Mouse (Mus musculus) hindbrain, embryonic 14.5 days (tissue): Measurements from ENCODE around the gene Ccnt2. TPM values are rescaled to one million over a fixed set of nuclear protein-coding genes. Genes with fewer than 3 reads are reported as not detected.

ENCODE experiments used
- ATAC-seq: fragments of 200-750 bp; cut with Nextera tagmentation; 2 replicates; pipeline ENCODE4 v1.8.0; 2017; ENCODE audit warnings: moderate number of reproducible peaks, mild to moderate bottlenecking, moderate TSS enrichment, moderate library complexity; ENCODE audit not compliant: low FRiP score
- DNase-seq: peaks from one replicate; pipeline ENCODE4 v3.0.0-alpha.2; 2015; ENCODE audit warnings: low spot score
- H3K27ac ChIP-seq: fragments of 300-500 bp; sonication (generic); 2 replicates; pipeline ENCODE4 v1.5.1; 2014; ENCODE audit warnings: mild to moderate bottlenecking, moderate library complexity
- H3K27me3 ChIP-seq: fragments of 300-500 bp; sonication (generic); 2 replicates; pipeline ENCODE4 v1.6.1; 2014; ENCODE audit warnings: mild to moderate bottlenecking, low read length, mixed read lengths; ENCODE audit not compliant: control insufficient read depth, insufficient read depth
- H3K36me3 ChIP-seq: fragments of 300-500 bp; sonication (generic); replicated peaks from 2 replicates; pipeline ENCODE4 v1.6.1; 2014; ENCODE audit not compliant: control insufficient read depth, insufficient read depth
- H3K4me1 ChIP-seq: fragments of 300-500 bp; sonication (generic); replicated peaks from 2 replicates; pipeline ENCODE4 v1.6.1; 2014; ENCODE audit warnings: antibody characterized with exemption, low read length, mixed read lengths; ENCODE audit not compliant: control insufficient read depth, insufficient read depth
- H3K4me2 ChIP-seq: fragments of 300-500 bp; sonication (generic); replicated peaks from 2 replicates; pipeline ENCODE4 v1.6.1; 2014; ENCODE audit warnings: mild to moderate bottlenecking, moderate library complexity
- H3K4me3 ChIP-seq: fragments of 300-500 bp; sonication (generic); replicated peaks from 2 replicates; pipeline ENCODE4 v1.5.1; 2014; ENCODE audit warnings: mild to moderate bottlenecking, low read length
- H3K9ac ChIP-seq: fragments of 300-500 bp; sonication (generic); 2 replicates; pipeline ENCODE4 v1.6.1; 2014
- H3K9me3 ChIP-seq: fragments of 300-500 bp; sonication (generic); 2 replicates; pipeline ENCODE4 v1.6.1; 2016; ENCODE audit warnings: low read length; ENCODE audit not compliant: control insufficient read depth
- WGBS: fragments of 180-500 bp; shearing (Covaris S2); extraction: QIAGEN DNeasy Blood & Tissue Kit; methylation state at CpG from one replicate; pipeline ENCODE4 v1.1.7; 2014; 5-methylcytosine and 5-hydroxymethylcytosine counted together
- polyA plus RNA-seq: library from polyadenylated mRNA; unstranded; fragments of >200 nt; fragmentation: Nextera tagmentation; extraction: Ambion mirVana; gene quantifications from 2 replicates; pipeline ENCODE4 v1.2.1, GENCODE M21; 2014

The Ccnt2 gene
- 72.4 and 83.4 TPM in 2 replicates for polyA plus RNA-seq

DNA sequence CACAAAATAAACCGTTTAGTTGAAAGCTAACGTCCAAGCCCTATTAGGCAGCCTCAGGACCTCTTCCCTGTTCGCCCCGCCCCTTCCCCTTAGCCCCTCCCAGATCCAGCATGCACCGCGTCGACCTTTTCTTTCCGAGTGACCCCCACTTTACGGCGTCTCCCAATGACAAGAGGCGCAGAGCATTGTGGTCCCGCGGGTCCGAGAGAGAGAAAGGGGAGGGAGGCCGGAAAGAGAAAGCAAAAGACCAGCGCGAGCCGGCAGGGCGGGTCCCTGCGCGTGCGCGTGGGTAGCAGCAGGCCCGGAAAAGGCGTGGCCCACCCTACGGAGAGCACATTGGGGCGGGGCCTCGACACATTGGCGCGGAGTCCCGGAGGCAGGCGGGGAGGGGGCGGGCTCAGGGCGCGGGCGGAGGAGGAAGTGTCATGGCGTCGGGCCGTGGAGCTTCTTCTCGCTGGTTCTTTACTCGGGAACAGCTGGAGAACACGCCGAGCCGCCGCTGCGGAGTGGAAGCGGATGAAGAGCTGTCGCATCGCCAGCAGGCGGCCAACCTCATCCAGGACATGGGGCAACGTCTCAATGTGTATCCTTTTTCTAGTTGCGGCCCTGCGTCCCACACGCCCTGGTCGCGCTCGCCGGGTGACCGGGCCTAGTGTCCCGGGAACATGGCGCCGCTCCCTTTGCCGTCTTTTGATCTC lies at the start of gene Ccnt2:
Gene Ccnt2 (plus strand): TSS at position 362 of the 698 bp plus-strand sequence.
- H3K36me3 ChIP-seq: peaks cover under 1% of the 10 kb centered on the region; the same call in 1 of the 2 replicates
- H3K27me3 ChIP-seq: no peaks in the 10 kb centered on the region
- under 1% methylated on average over 63 of the region's 63 CpGs for WGBS
- ATAC-seq (peak; percentile 99), DNase-seq (peak; percentile 98)
- H3K9ac ChIP-seq: peak within 1 kb of the TSS; percentile 93
- H3K27ac ChIP-seq: peak within 1 kb of the TSS; percentile 95
- peaks cover 31% of the 10 kb centered on the region for H3K4me1 ChIP-seq
- no peaks in the 10 kb centered on the region for H3K9me3 ChIP-seq
- peak within 1 kb of the TSS; percentile 89 for H3K4me2 ChIP-seq
- H3K4me3 ChIP-seq: peak within 1 kb of the TSS; percentile 93

DNA sequence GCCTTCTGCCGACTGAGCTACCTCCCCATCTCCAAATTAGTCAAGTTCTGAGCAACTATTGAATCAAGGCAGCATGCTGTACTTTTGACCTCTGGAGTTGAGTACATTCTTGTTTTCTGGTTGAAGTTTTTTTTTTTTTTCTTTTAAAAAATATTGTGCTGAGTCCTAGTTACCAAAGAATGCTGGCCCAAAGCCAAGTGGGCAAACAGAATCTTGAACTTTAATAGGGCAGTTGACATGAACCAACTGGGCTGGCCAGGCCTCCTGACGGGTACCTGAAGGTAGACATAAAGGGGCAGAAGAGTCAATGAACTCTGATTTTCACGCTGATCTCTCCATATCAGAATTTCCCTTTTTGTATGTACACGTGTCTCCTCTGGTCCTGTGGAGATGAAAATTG lies 44.9 kb upstream of the Ccnt2 start, which contains the start of gene Acmsd:
Gene Acmsd (plus strand): TSS at position 318 of the 400 bp plus-strand sequence.
- Histone ChIP-seq H3K27me3 (no peaks in the 10 kb centered on the region), H3K9ac (no peak within 1 kb of the TSS), H3K36me3 (no peaks in the 10 kb centered on the region), H3K4me2 (no peak within 1 kb of the TSS), H3K9me3 (0 out of 2 replicates have a peak, but pooled peaks cover 6% of the 10 kb centered on the region), H3K4me3 (no peak within 1 kb of the TSS), H3K4me1 (no peaks in the 10 kb centered on the region), H3K27ac (no peak within 1 kb of the TSS)
- no peak for ATAC-seq
- DNase-seq: no peak
- WGBS: 93% methylated on average over 4 of the region's 4 CpGs

DNA sequence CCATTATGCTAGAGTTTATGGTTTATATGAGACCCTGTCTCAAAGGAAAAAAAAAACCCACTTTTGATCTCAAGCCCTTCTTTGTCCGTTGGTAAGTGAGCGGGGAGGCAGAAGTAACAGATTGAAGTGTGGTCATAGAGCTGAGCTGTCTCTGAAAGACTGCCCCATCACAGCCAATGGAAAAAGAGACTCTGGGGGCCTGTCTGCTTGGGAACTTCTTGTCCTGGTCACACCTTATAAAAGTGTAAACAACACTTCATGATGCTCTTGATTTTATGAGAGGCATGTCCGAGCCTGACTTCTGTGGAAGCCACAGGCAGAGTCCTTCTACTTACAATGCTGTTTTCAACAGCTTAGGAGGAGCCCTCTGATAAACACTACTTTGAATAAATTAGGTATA lies 42.9 kb upstream of the Ccnt2 start:
- 58% methylated on average over 3 of the region's 3 CpGs for WGBS
- Histone ChIP-seq H3K9ac (no peak overlapping the region), H3K27me3 (no peaks in the 10 kb centered on the region), H3K36me3 (no peaks in the 10 kb centered on the region), H3K27ac (no peak overlapping the region), H3K4me3 (no peak overlapping the region), H3K4me2 (no peak overlapping the region), H3K4me1 (no peaks in the 10 kb centered on the region), H3K9me3 (0 out of 2 replicates have a peak, but pooled peaks cover 6% of the 10 kb centered on the region)
- ATAC-seq (no peak), DNase-seq (no peak)

DNA sequence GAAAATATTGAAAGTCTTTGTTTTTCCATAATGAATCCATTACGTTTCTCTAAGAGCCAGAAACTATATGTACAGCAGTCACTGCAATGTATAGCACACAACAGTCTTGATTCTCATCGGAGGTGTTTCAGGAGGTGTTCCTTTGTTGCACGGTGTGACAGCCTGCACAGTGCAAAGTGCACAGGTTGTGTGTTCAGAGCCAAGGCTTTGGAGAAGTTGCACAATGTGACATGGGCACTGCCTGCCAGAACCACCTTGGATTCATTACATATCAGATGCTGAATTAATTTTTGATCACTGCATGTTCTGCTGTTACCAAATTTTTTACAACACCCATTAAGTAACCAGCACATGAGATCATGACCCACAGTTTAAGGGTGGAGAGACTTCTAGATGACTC lies 41.5 kb upstream of the Ccnt2 start:
- ATAC-seq (no peak), DNase-seq (no peak)
- H3K9ac ChIP-seq: no peak overlapping the region
- H3K27ac ChIP-seq: no peak overlapping the region
- no peak overlapping the region for H3K4me3 ChIP-seq
- no peaks in the 10 kb centered on the region for H3K27me3 ChIP-seq
- 0 out of 2 replicates have a peak, but pooled peaks cover 6% of the 10 kb centered on the region for H3K9me3 ChIP-seq
- no peaks in the 10 kb centered on the region for H3K36me3 ChIP-seq
- H3K4me1 ChIP-seq: no peaks in the 10 kb centered on the region
- 85% methylated on average over 3 of the region's 3 CpGs for WGBS
- no peak overlapping the region for H3K4me2 ChIP-seq

DNA sequence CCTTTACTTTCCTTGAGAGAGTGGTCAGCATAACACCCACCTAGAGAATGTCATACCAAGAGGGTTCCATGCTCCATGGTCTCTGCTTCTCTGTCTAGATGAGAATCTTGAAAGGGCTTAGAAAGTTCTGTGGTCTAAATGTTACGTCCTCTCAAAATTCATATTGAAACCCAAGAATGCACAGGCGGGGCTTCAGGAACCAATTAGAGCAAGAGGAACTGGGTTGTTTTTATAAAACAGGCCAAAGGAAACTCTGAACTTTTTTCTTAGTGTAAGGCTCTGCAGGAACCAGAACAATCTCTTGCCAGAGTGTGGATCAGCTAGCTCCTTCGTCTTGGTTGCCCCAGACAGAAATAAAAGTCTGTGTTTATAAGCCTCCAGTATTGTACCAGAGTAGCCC lies 41.1 kb upstream of the Ccnt2 start:
- Histone ChIP-seq H3K27me3 (no peaks in the 10 kb centered on the region), H3K27ac (no peak overlapping the region), H3K36me3 (no peaks in the 10 kb centered on the region), H3K4me2 (no peak overlapping the region), H3K4me3 (no peak overlapping the region), H3K9ac (no peak overlapping the region), H3K4me1 (no peaks in the 10 kb centered on the region), H3K9me3 (0 out of 2 replicates have a peak, but pooled peaks cover 6% of the 10 kb centered on the region)
- ATAC-seq (no peak), DNase-seq (no peak)
- 83% methylated on average over 3 of the region's 3 CpGs for WGBS

DNA sequence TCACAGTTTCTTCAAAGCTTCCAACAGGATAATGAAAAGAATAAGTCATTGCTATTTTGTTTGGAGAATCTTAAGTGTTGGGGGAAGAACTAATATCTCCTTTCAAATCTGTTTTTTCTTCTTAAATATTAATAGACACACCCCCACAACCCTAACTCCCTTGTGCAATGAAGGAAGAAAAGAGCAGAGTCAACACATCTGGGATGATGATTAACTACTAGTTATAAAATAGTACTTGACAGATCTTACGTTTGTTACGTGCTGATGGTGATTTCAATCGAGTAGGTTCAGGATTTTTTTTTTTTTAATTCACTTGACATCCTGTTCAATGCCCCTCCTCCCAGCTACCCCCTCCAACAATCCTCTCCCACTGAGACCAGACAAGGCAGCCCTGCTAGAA lies 38.6 kb upstream of the Ccnt2 start:
- H3K9me3 ChIP-seq: no peaks in the 10 kb centered on the region
- no peaks in the 10 kb centered on the region for H3K4me1 ChIP-seq
- ATAC-seq: no peak
- no peak overlapping the region for H3K27ac ChIP-seq
- H3K9ac ChIP-seq: no peak overlapping the region
- no peak for DNase-seq
- H3K36me3 ChIP-seq: no peaks in the 10 kb centered on the region
- 76% methylated on average over 3 of the region's 3 CpGs for WGBS
- no peak overlapping the region for H3K4me3 ChIP-seq
- no peaks in the 10 kb centered on the region for H3K27me3 ChIP-seq
- H3K4me2 ChIP-seq: no peak overlapping the region

DNA sequence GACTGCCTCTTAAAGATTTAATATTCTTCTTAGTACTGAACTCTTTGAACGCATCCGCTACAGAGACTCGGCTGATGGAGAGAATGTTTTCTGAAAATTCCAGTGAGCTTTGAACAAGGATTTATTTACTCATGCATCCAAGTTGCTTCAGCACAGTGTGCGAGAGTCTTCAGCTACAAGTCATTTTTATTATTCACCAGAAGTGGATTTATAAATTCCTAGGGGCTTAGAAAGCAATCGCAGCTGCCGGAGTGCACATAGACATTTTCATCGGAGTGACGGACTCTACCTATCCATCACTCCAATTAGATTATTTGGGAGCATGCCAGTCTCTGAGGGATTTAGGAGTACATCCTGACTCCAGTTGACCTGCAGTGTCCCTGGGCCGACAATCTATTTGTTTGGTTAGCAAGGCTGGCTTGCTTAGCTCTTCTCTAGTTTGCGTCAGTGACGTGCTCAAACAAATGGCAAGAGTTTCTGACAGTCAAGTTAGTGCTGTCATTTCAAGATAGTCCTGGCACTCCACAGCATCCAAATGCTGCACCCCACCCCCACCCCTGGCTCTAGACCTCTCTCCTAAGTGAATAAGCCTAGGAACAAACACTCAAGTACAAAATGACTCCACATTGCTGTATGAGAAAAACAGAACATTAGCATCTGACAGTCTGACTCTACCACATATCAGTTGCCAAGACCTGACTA lies 23.4 kb upstream of the Ccnt2 start:
- Histone ChIP-seq H3K9ac (no peak overlapping the region), H3K9me3 (peaks cover 4% of the 10 kb centered on the region; the same call in 1 of the 2 replicates), H3K4me1 (no peaks in the 10 kb centered on the region), H3K36me3 (no peaks in the 10 kb centered on the region), H3K27ac (no peak overlapping the region), H3K4me3 (no peak overlapping the region), H3K27me3 (no peaks in the 10 kb centered on the region), H3K4me2 (no peak overlapping the region)
- 61% methylated on average over 11 of the region's 11 CpGs for WGBS
- ATAC-seq (no peak), DNase-seq (peak; percentile 30)

DNA sequence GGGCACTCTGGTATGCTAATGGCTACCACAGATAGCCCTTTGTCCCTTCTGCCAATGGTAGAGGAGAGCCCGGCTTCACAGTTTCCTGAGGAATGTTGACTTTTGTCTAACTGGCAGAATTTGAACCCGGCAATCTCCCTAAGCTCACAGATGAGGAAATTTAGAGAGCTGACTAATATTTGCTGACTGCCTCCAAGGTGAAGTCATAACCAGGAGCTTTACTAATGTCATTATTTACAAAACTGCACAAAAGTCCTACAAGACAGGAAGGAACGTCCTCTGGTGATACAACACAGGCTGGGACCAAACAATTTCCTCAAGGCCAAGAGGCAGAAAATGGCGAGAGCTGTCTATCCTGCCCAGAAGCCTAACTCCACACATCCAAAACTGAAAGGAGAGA lies 18.2 kb upstream of the Ccnt2 start:
- Histone ChIP-seq H3K4me2 (no peak overlapping the region), H3K27ac (no peak overlapping the region), H3K27me3 (no peaks in the 10 kb centered on the region), H3K4me1 (no peaks in the 10 kb centered on the region), H3K9ac (no peak overlapping the region), H3K9me3 (no peaks in the 10 kb centered on the region), H3K4me3 (no peak overlapping the region), H3K36me3 (no peaks in the 10 kb centered on the region)
- ATAC-seq (no peak), DNase-seq (no peak)
- 73% methylated on average over 4 of the region's 4 CpGs for WGBS

DNA sequence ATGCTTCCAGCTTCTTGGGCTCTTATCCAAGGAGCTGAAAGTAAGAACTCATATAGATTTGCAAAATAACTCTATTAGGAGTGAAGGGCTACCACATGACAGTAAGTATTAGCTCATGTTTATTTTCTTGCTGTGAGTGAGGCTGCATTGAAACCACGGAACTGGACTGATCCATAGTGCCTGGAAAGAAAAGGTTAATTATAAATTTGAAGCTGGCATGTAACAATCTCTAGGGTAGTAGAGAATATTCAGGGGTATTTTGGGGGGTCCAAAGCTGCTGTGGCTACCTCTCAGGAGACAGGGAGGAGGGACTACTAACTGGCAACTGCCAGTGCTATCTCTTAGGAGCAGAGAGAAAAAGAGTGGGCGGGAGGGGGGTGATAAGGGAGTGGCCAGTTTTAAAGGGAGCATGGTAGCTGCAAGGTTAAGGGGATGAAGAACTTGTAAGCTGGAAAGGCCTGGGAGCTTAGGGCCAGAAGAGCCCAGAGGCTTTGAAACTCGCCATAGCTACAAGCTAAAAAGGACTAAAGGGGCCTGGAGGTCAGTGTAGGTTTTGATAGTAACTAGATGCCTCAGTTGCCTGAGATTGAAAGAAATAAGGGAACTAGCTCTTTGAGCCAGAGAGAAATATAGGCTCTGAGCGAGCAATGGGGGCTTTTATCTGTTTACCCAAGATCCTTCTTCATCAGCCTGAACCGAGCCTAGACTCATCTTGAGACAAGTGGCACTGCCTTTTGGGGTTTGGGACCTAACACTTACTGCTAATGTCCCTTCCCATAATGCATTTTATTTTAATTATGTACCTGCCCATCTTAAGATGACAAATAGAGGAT lies 17.4 kb upstream of the Ccnt2 start:
- no peak overlapping the region for H3K27ac ChIP-seq
- no peaks in the 10 kb centered on the region for H3K4me1 ChIP-seq
- H3K4me3 ChIP-seq: no peak overlapping the region
- H3K9me3 ChIP-seq: no peaks in the 10 kb centered on the region
- no peak for DNase-seq
- no peak overlapping the region for H3K4me2 ChIP-seq
- WGBS: 74% methylated on average over 5 of the region's 5 CpGs
- no peak overlapping the region for H3K9ac ChIP-seq
- no peak for ATAC-seq
- H3K27me3 ChIP-seq: no peaks in the 10 kb centered on the region
- H3K36me3 ChIP-seq: no peaks in the 10 kb centered on the region
